Mouse (Mus musculus) forebrain, embryonic 12.5 days (tissue): ENCODE measurements around the gene Mns1. TPM values are rescaled to one million over a fixed set of nuclear protein-coding genes. Genes with fewer than 3 reads are reported as not detected.

Experiments
- ATAC-seq: fragments of 200-750 bp; cut with Nextera tagmentation; 2 replicates; pipeline ENCODE4 v1.8.0; 2017; ENCODE audit warnings: moderate TSS enrichment; ENCODE audit not compliant: low FRiP score
- H3K27ac ChIP-seq: fragments of 300-500 bp; sonication (generic); 2 replicates; pipeline ENCODE4 v1.5.1; 2016; ENCODE audit warnings: mild to moderate bottlenecking
- H3K27me3 ChIP-seq: fragments of 300-500 bp; sonication (generic); 2 replicates; pipeline ENCODE4 v1.6.1; 2016; ENCODE audit warnings: mild to moderate bottlenecking
- H3K36me3 ChIP-seq: fragments of 300-500 bp; sonication (generic); replicated peaks from 2 replicates; pipeline ENCODE4 v1.6.1; 2016; ENCODE audit warnings: mild to moderate bottlenecking
- H3K4me1 ChIP-seq: fragments of 300-500 bp; sonication (generic); 2 replicates; pipeline ENCODE4 v1.6.1; 2016
- H3K4me2 ChIP-seq: fragments of 300-500 bp; sonication (generic); 2 replicates; pipeline ENCODE4 v1.6.1; 2016; ENCODE audit warnings: mild to moderate bottlenecking, moderate library complexity
- H3K4me3 ChIP-seq: fragments of 300-500 bp; sonication (generic); replicated peaks from 2 replicates; pipeline ENCODE4 v1.5.1; 2016; ENCODE audit warnings: mild to moderate bottlenecking
- H3K9ac ChIP-seq: fragments of 300-500 bp; sonication (generic); 2 replicates; pipeline ENCODE4 v1.6.1; 2016; ENCODE audit warnings: mild to moderate bottlenecking
- H3K9me3 ChIP-seq: fragments of 300-500 bp; sonication (generic); 2 replicates; pipeline ENCODE4 v1.6.1; 2016
- WGBS: fragments of 180-500 bp; shearing (Covaris S2); methylation state at CpG from one replicate; pipeline ENCODE4 v1.1.7; 2016; 5-methylcytosine and 5-hydroxymethylcytosine counted together
- polyA plus RNA-seq: library from polyadenylated mRNA; unstranded; fragments of >200 nt; fragmentation: Nextera tagmentation; extraction: Ambion mirVana; gene quantifications from 2 replicates; pipeline ENCODE4 v1.2.1, GENCODE M21; 2016

Gene Mns1
- polyA plus RNA-seq, 1 experiment from 2014 or later = 44.7 TPM

- Histone ChIP-seq H3K4me1 (peaks cover 3% of the 10 kb centered on the region; the same call in 1 of the 2 replicates), H3K4me2 (no peak overlapping the region), H3K27ac (no peak overlapping the region), H3K9me3 (no peaks in the 10 kb centered on the region), H3K36me3 (no peaks in the 10 kb centered on the region), H3K27me3 (no peaks in the 10 kb centered on the region), H3K4me3 (no peak overlapping the region), H3K9ac (no peak overlapping the region)
- no peak for ATAC-seq
- WGBS = 91% methylated on average over 9 of the region's 9 CpGs
Observed at GRCm38 (mm10) chr9:72405882-72406638, 31.8 kb upstream of the Mns1 start.

DNA sequence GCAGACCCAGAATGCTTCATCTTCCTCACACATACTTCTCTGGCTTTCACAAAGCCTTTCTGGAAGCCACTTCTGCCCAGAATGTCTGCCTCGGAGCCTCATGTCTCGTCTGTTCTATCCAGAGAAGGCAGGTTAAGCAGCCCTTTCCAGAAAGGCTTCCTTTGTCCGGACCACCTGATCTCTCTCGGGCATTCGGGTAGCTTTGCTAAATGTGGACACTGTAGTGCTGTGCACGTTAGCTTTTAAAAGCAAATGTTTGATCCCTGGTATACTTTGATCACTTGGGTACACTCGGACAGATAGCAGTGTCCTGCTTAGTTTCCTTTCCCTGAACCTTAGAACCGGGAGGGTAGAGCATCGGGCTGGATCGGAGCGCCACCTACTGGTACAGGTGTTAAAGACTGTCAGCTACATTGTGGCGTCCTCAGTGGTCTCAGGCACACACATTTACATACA, 29.7 kb upstream of the Mns1 start:
- H3K9ac ChIP-seq = no peak overlapping the region
- WGBS = 13% methylated on average over 12 of the region's 12 CpGs
- H3K27me3 ChIP-seq = no peaks in the 10 kb centered on the region
- no peak overlapping the region for H3K27ac ChIP-seq
- H3K4me1 ChIP-seq = peaks cover 3% of the 10 kb centered on the region; the same call in 1 of the 2 replicates
- peak overlapping the region; percentile 41 for H3K4me2 ChIP-seq
- H3K36me3 ChIP-seq = no peaks in the 10 kb centered on the region
- H3K4me3 ChIP-seq = peak overlapping the region; percentile 14
- H3K9me3 ChIP-seq = no peaks in the 10 kb centered on the region
- ATAC-seq = peak; percentile 86

- Histone ChIP-seq H3K4me1 (peaks cover 3% of the 10 kb centered on the region; the same call in 1 of the 2 replicates), H3K36me3 (no peaks in the 10 kb centered on the region), H3K9ac (no peak overlapping the region), H3K27me3 (no peaks in the 10 kb centered on the region), H3K4me2 (no peak overlapping the region), H3K4me3 (no peak overlapping the region), H3K27ac (no peak overlapping the region), H3K9me3 (no peaks in the 10 kb centered on the region)
- no peak for ATAC-seq
- 63% methylated on average over 15 of the region's 15 CpGs for WGBS
Observed at GRCm38 (mm10) chr9:72409381-72410225, 28.2 kb upstream of the Mns1 start.

GRCm38 (mm10) chr9:72411746-72412145, 26.1 kb upstream of the Mns1 start:
- H3K4me2 ChIP-seq = no peak overlapping the region
- H3K4me1 ChIP-seq = peaks cover 3% of the 10 kb centered on the region; the same call in 1 of the 2 replicates
- 80% methylated on average over 2 of the region's 2 CpGs for WGBS
- H3K27me3 ChIP-seq = no peaks in the 10 kb centered on the region
- H3K36me3 ChIP-seq = no peaks in the 10 kb centered on the region
- H3K27ac ChIP-seq = no peak overlapping the region
- no peak overlapping the region for H3K9ac ChIP-seq
- no peaks in the 10 kb centered on the region for H3K9me3 ChIP-seq
- no peak overlapping the region for H3K4me3 ChIP-seq
- ATAC-seq = no peak

- Histone ChIP-seq H3K36me3 (no peaks in the 10 kb centered on the region), H3K27me3 (peaks cover 2% of the 10 kb centered on the region; the same call in 1 of the 2 replicates), H3K4me2 (no peak overlapping the region), H3K9me3 (no peaks in the 10 kb centered on the region), H3K4me3 (no peak overlapping the region), H3K4me1 (peaks cover 9% of the 10 kb centered on the region; the same call in 1 of the 2 replicates), H3K9ac (no peak overlapping the region), H3K27ac (no peak overlapping the region)
- no peak for ATAC-seq
- WGBS = 82% methylated on average over 3 of the region's 3 CpGs
Observed at GRCm38 (mm10) chr9:72418443-72418842, 19.4 kb upstream of the Mns1 start.

- H3K27ac ChIP-seq = no peak overlapping the region
- H3K9me3 ChIP-seq = no peaks in the 10 kb centered on the region
- peaks cover 2% of the 10 kb centered on the region; the same call in 1 of the 2 replicates for H3K27me3 ChIP-seq
- H3K36me3 ChIP-seq = no peaks in the 10 kb centered on the region
- 79% methylated on average over 3 of the region's 3 CpGs for WGBS
- H3K4me2 ChIP-seq = no peak overlapping the region
- H3K4me3 ChIP-seq = no peak overlapping the region
- ATAC-seq = no peak
- H3K4me1 ChIP-seq = peaks cover 9% of the 10 kb centered on the region; the same call in 1 of the 2 replicates
- H3K9ac ChIP-seq = no peak overlapping the region
Observed at GRCm38 (mm10) chr9:72420490-72420889, 17.3 kb upstream of the Mns1 start.

DNA sequence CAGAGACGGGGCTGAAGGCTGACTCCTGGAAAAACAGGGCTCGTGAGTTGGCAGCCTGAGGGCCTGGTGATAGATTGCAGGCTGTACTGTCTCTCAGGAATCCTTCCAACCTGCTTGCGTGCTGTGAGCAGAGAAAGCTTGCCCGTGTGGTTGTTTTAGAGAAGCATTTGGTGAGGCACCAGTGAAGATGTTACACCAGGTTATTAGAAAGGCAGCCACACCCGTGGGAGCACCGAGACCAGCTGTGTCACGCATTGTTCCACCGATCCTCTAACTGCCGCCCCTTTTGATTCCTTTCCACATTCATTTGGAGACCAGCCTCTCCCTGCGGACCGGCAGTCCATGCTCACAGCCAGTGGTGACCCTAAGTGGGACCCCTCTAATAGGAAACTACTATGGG, 15.5 kb upstream of the Mns1 start:
- ATAC-seq = no peak
- Histone ChIP-seq H3K9ac (no peak overlapping the region), H3K27ac (no peak overlapping the region), H3K4me2 (no peak overlapping the region), H3K9me3 (no peaks in the 10 kb centered on the region), H3K4me3 (no peak overlapping the region), H3K4me1 (peaks cover 9% of the 10 kb centered on the region; the same call in 1 of the 2 replicates), H3K27me3 (peaks cover 2% of the 10 kb centered on the region; the same call in 1 of the 2 replicates), H3K36me3 (no peaks in the 10 kb centered on the region)
- WGBS = 80% methylated on average over 11 of the region's 11 CpGs

DNA sequence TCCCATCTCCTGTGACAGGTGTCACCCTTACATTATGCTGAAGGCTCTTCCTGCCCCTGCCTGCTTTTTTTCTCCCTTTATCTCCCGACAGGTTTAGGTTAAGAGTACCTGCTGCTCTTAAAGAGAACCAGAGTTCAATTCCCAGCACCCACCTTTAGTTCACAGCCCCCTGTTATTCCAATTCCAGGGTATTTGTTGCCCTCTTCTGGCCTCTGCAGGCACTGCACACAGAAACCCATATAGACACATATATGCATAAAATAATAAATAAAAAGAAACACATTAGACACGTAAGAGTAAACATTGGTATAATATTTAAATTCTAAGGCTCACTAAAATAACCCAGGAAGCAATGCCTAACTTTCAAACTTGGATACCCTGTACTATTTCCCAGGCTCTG, 15.1 kb upstream of the Mns1 start:
- Histone ChIP-seq H3K9me3 (no peaks in the 10 kb centered on the region), H3K4me3 (no peak overlapping the region), H3K36me3 (no peaks in the 10 kb centered on the region), H3K27me3 (peaks cover 2% of the 10 kb centered on the region; the same call in 1 of the 2 replicates), H3K4me2 (no peak overlapping the region), H3K4me1 (peaks cover 9% of the 10 kb centered on the region; the same call in 1 of the 2 replicates), H3K27ac (no peak overlapping the region), H3K9ac (no peak overlapping the region)
- 92% methylated on average over 2 of the region's 2 CpGs for WGBS
- ATAC-seq = no peak

DNA sequence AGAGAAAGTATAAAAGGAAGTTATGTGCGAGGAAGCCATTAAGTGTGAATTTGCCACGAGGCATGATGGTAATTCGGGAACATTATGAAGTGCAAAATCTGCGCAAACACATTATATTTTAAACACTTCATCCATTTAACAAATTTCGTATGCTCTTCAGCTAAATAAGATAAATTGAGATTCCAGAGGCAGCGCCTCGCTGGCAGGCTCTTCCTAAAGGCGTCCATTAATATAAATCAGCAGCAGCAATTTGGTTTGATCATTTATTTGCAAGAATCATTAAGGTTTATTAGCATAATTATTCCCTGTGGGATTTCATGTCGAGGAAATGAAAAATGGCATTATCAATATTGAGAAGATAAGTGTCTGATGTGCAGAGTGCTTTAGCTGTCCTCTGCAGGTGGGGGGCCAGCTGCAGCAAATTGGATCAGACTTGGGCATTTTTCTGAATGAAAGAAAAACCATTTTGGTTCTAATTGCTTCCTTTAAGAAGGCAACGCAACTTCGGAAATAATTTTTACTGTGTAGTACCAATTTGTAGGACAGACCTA, 12.4 kb upstream of the Mns1 start:
- no peak for ATAC-seq
- Histone ChIP-seq H3K9ac (no peak overlapping the region), H3K27me3 (peaks cover 2% of the 10 kb centered on the region; the same call in 1 of the 2 replicates), H3K4me3 (no peak overlapping the region), H3K36me3 (no peaks in the 10 kb centered on the region), H3K9me3 (no peaks in the 10 kb centered on the region), H3K4me1 (peaks cover 9% of the 10 kb centered on the region; the same call in 1 of the 2 replicates), H3K27ac (no peak overlapping the region), H3K4me2 (no peak overlapping the region)
- 70% methylated on average over 11 of the region's 11 CpGs for WGBS

DNA sequence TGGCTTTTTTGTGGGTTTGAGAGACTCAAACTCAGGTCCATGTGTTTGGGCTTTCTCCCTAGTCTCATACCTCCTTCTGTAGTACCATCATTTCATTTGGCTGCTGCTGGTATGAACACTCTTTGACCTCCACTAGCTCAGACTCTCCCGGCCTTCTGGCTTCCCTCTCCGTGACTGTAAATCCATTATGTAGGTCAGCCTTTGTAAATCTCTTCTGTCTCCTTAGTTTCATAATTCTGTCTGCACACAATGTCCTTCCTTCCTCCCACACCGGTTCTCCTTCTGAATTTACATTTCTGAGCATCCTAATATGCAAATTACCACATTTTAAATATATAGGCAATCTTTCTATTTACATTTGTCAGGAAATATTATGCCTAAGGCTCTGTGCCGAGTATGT, 9.9 kb upstream of the Mns1 start:
- no peaks in the 10 kb centered on the region for H3K36me3 ChIP-seq
- no peak overlapping the region for H3K4me3 ChIP-seq
- H3K27me3 ChIP-seq = no peaks in the 10 kb centered on the region
- no peak for ATAC-seq
- no peak overlapping the region for H3K9ac ChIP-seq
- no peak overlapping the region for H3K4me2 ChIP-seq
- 73% methylated on average over 4 of the region's 4 CpGs for WGBS
- no peaks in the 10 kb centered on the region for H3K4me1 ChIP-seq
- no peaks in the 10 kb centered on the region for H3K9me3 ChIP-seq
- no peak overlapping the region for H3K27ac ChIP-seq

GRCm38 (mm10) chr9:72434876-72435275, 2.9 kb upstream of the Mns1 start:
- no peaks in the 10 kb centered on the region for H3K36me3 ChIP-seq
- no peak overlapping the region for H3K27ac ChIP-seq
- H3K4me3 ChIP-seq = no peak overlapping the region
- WGBS = 47% methylated on average over 9 of the region's 9 CpGs
- no peaks in the 10 kb centered on the region for H3K27me3 ChIP-seq
- no peak for ATAC-seq
- H3K9me3 ChIP-seq = no peaks in the 10 kb centered on the region
- H3K4me2 ChIP-seq = no peak overlapping the region
- peaks cover 10% of the 10 kb centered on the region for H3K4me1 ChIP-seq
- H3K9ac ChIP-seq = no peak overlapping the region

DNA sequence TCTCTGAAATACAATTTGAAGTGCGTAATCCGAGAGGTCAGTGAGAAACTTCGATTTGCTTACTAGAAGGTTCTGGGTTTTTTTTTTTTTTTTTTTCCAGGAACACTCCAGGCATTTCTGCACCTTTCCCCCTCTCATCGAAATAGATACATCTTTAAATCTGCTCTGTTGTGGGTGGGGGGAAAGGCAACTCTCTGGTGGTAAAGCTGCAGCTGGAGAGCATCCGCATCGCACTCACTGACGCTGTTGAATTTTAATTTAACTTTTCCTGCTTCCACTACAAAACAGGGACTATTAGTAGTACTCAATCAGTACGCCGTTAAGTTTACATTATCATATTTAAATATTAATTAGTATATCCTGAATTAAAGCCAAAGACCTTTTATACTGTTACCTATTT, 938 bp downstream of the Mns1 start:
- WGBS = 3% methylated on average over 9 of the region's 9 CpGs
- Histone ChIP-seq H3K4me2 (peak overlapping the region; percentile 87), H3K27me3 (no peaks in the 10 kb centered on the region), H3K27ac (0 out of 2 replicates have a peak overlapping the region, but pooled peaks have one; percentile 42), H3K9me3 (no peaks in the 10 kb centered on the region), H3K4me3 (peak overlapping the region; percentile 68), H3K4me1 (peaks cover 11% of the 10 kb centered on the region), H3K36me3 (peaks cover 6% of the 10 kb centered on the region; the same call in 1 of the 2 replicates), H3K9ac (peak overlapping the region; percentile 66)
- no peak for ATAC-seq
